Comparison of ENCODE assay signal across 8 mouse cellular contexts in the genomic region with DNA sequence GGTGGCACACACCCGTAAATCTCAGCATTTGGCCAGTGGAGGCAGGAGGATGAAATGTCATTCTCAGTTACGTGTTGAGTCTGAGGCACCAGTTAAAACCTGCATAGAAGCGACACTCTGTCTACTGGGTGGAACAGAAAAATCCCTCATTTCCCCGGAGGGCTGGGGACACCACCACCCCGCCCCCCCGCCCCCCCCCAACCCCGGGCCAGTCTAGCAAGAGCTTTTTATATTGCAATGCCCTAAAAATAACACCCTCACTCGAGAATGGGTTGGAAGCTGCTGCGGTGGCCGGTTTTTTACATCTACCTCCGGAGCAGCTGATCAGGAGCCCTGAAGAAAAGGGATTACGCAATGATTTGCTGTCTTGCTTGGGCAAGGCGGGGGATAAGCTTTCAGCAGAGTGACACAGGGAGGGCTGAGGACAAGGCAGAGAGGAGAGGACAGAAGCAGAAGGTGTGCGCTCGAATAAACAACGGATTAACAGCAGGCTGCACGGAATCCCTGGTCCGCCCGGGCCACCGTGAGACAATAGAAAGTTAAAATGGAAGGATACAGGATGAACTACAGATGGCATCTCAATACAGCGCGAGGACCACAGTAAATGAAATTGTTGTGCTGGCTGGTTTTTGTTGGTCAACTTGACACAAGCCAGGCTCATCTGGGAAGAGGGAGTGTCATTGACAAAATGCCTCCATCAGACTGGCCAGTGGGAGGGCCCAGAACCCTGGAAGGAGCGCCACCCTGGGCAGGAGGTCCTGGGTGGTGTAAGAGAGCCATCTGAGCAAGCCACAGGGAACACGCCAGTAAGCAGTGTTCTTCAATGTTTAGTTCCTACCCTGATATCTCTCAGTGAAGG. TPM values are rescaled to one million over a fixed set of nuclear protein-coding genes. Genes with fewer than 3 reads are reported as not detected.
DNase-seq lines count a peak whose midpoint lies in the region; ATAC-seq lines count a peak whose summit lies in the region.

No protein-coding gene starts in this region.

- H3K4me3 ChIP-seq in liver, embryonic 11.5 days (ENCODE audit: low read depth, low read length): peak overlapping the region; percentile 33
- H3K4me3 ChIP-seq in heart, embryonic 11.5 days (ENCODE audit: low read depth, low read length): peak overlapping the region; percentile 36
- H3K4me3 ChIP-seq in limb, embryonic 13.5 days: peak overlapping the region; percentile 40
- H3K4me3 ChIP-seq in neural tube, embryonic 12.5 days: peak overlapping the region; percentile 17; the same call in 1 of the 2 replicates

- no peaks in the 10 kb centered on the region; the same call in 1 of the 2 replicates for H3K4me1 ChIP-seq in liver, embryonic 11.5 days (replicated peaks; ENCODE audit: control insufficient read depth, insufficient read depth, low read length)
- 0 out of 2 replicates have a peak, but pooled peaks cover 5% of the 10 kb centered on the region for H3K4me1 ChIP-seq in heart, embryonic 11.5 days (ENCODE audit: control insufficient read depth, insufficient read depth, low read length)
- H3K4me1 ChIP-seq in limb, embryonic 13.5 days: peaks cover 9% of the 10 kb centered on the region
- H3K4me1 ChIP-seq in neural tube, embryonic 12.5 days: 0 out of 2 replicates have a peak, but pooled peaks cover 6% of the 10 kb centered on the region

- peak overlapping the region; percentile 67 for H3K4me2 ChIP-seq in liver, embryonic 11.5 days
- peak overlapping the region; percentile 71 for H3K4me2 ChIP-seq in heart, embryonic 11.5 days
- peak overlapping the region; percentile 69 for H3K4me2 ChIP-seq in limb, embryonic 13.5 days (replicated peaks)
- H3K4me2 ChIP-seq in neural tube, embryonic 12.5 days (replicated peaks): peak overlapping the region; percentile 58

- no peak for ATAC-seq in liver, embryonic 11.5 days (replicated peaks; ENCODE audit: low FRiP score)
- 0 out of 2 replicates have a peak, but pooled peaks have one; percentile 55 for ATAC-seq in heart, embryonic 11.5 days (replicated peaks; ENCODE audit: insufficient number of reproducible peaks, low FRiP score, low TSS enrichment)
- 0 out of 2 replicates have a peak, but pooled peaks have one; percentile 32 for ATAC-seq in limb, embryonic 13.5 days (ENCODE audit: low FRiP score, low read depth)
- ATAC-seq in neural tube, embryonic 12.5 days (ENCODE audit: low FRiP score, low read depth): peak; percentile 66; the same call in 1 of the 2 replicates

- no peaks in the 10 kb centered on the region for H3K9me3 ChIP-seq in liver, embryonic 11.5 days (ENCODE audit: control insufficient read depth, low read length)
- H3K9me3 ChIP-seq in heart, embryonic 11.5 days (replicated peaks; ENCODE audit: control insufficient read depth, low read length): no peaks in the 10 kb centered on the region
- H3K9me3 ChIP-seq in limb, embryonic 13.5 days: no peaks in the 10 kb centered on the region; the same call in 1 of the 2 replicates
- H3K9me3 ChIP-seq in neural tube, embryonic 12.5 days: no peaks in the 10 kb centered on the region

- H3K9ac ChIP-seq in liver, embryonic 11.5 days (ENCODE audit: low read depth, low read length): peak overlapping the region; percentile 37; the same call in 1 of the 2 replicates
- H3K9ac ChIP-seq in heart, embryonic 11.5 days (ENCODE audit: low read depth, low read length): peak overlapping the region; percentile 72
- H3K9ac ChIP-seq in limb, embryonic 13.5 days: peak overlapping the region; percentile 50
- H3K9ac ChIP-seq in neural tube, embryonic 12.5 days: peak overlapping the region; percentile 50

- 7% methylated on average over 24 of the region's 24 CpGs for WGBS in liver, embryonic 11.5 days
- 3% methylated on average over 24 of the region's 24 CpGs for WGBS in heart, embryonic 11.5 days (ENCODE audit: insufficient replicate concordance)
- WGBS in limb, embryonic 13.5 days: 5% methylated on average over 24 of the region's 24 CpGs
- WGBS in neural tube, embryonic 12.5 days: 10% methylated on average over 24 of the region's 24 CpGs

- DNase-seq in liver, embryonic 11.5 days (ENCODE audit: low spot score): no peak
- no peak for DNase-seq in liver
- peak; percentile 58 to 68 for DNase-seq in cerebellum, postnatal 36 days
- DNase-seq in spleen, postnatal 36 days (ENCODE audit: low spot score in 2 of 2): no peak
- DNase-seq in testis, postnatal 10 days (ENCODE audit: low spot score): no peak

- no peaks in the 10 kb centered on the region for H3K36me3 ChIP-seq in liver, embryonic 11.5 days (ENCODE audit: control insufficient read depth, insufficient read depth, low read length)
- no peaks in the 10 kb centered on the region for H3K36me3 ChIP-seq in heart, embryonic 11.5 days (ENCODE audit: control insufficient read depth, insufficient read depth, low read length)
- H3K36me3 ChIP-seq in limb, embryonic 13.5 days: no peaks in the 10 kb centered on the region
- no peaks in the 10 kb centered on the region for H3K36me3 ChIP-seq in neural tube, embryonic 12.5 days

- no peak overlapping the region for H3K27ac ChIP-seq in liver, embryonic 11.5 days (ENCODE audit: low read depth, low read length)
- peak overlapping the region; percentile 10; the same call in 1 of the 2 replicates for H3K27ac ChIP-seq in heart, embryonic 11.5 days (ENCODE audit: low read depth, low read length)
- H3K27ac ChIP-seq in limb, embryonic 13.5 days: no peak overlapping the region
- H3K27ac ChIP-seq in neural tube, embryonic 12.5 days: no peak overlapping the region

- H3K27me3 ChIP-seq in liver, embryonic 11.5 days (replicated peaks; ENCODE audit: control insufficient read depth, insufficient read depth, low read length): peaks cover 2% of the 10 kb centered on the region; the same call in 1 of the 2 replicates
- H3K27me3 ChIP-seq in heart, embryonic 11.5 days (ENCODE audit: control insufficient read depth, insufficient read depth, low read length): no peaks in the 10 kb centered on the region
- no peaks in the 10 kb centered on the region for H3K27me3 ChIP-seq in limb, embryonic 13.5 days
- H3K27me3 ChIP-seq in neural tube, embryonic 12.5 days (replicated peaks): no peaks in the 10 kb centered on the region

RNA-seq across cellular contexts. Expression of a gene that starts 15.7 kb away (rescaled TPM):
- 47.3 and 51.8 TPM in 2 replicates for polyA plus RNA-seq in liver, embryonic 11.5 days (2014; fragmentation: Nextera tagmentation; extraction: Ambion mirVana)
- 66.9 and 76.1 TPM in 2 replicates for polyA plus RNA-seq in heart, embryonic 11.5 days (2014; fragmentation: Nextera tagmentation; extraction: Ambion mirVana)
- polyA plus RNA-seq in limb, embryonic 13.5 days (2015; fragmentation: Nextera tagmentation; extraction: Ambion mirVana): 65.7 and 67.8 TPM in 2 replicates
- 147 and 154 TPM in 2 replicates for polyA plus RNA-seq in neural tube, embryonic 12.5 days (2016; fragmentation: Nextera tagmentation; extraction: Ambion mirVana)

RNA-seq across cellular contexts. Expression of a gene that starts 32.9 kb away (rescaled TPM):
- polyA plus RNA-seq in liver, embryonic 11.5 days (2014; fragmentation: Nextera tagmentation; extraction: Ambion mirVana): 52.8 and 57.7 TPM in 2 replicates
- polyA plus RNA-seq in heart, embryonic 11.5 days (2014; fragmentation: Nextera tagmentation; extraction: Ambion mirVana): 37.5 and 40.8 TPM in 2 replicates
- polyA plus RNA-seq in limb, embryonic 13.5 days (2015; fragmentation: Nextera tagmentation; extraction: Ambion mirVana): 75.1 and 75.9 TPM in 2 replicates
- 63.8 and 64.3 TPM in 2 replicates for polyA plus RNA-seq in neural tube, embryonic 12.5 days (2016; fragmentation: Nextera tagmentation; extraction: Ambion mirVana)

RNA-seq across cellular contexts. Expression of a gene that starts 58.0 kb away (rescaled TPM):
- polyA plus RNA-seq in liver, embryonic 11.5 days (2014; fragmentation: Nextera tagmentation; extraction: Ambion mirVana): 36.6 and 40.6 TPM in 2 replicates
- 35.6 and 39.5 TPM in 2 replicates for polyA plus RNA-seq in heart, embryonic 11.5 days (2014; fragmentation: Nextera tagmentation; extraction: Ambion mirVana)
- polyA plus RNA-seq in limb, embryonic 13.5 days (2015; fragmentation: Nextera tagmentation; extraction: Ambion mirVana): 28.9 and 32.0 TPM in 2 replicates
- polyA plus RNA-seq in neural tube, embryonic 12.5 days (2016; fragmentation: Nextera tagmentation; extraction: Ambion mirVana): 22.3 and 24.6 TPM in 2 replicates

Comparison
In these comparisons a context has a peak if more than half of its experiments do, and no peak if none do; other contexts are left out.
1. DNase-seq: peak in cerebellum, postnatal 36 days (2 of 2); none in liver, embryonic 11.5 days (single experiment), liver (single experiment), spleen, postnatal 36 days (0 of 2) and testis, postnatal 10 days (single experiment).
2. Peak in every context shown above with its lines, with median percentiles within 50 percentile points of each other: H3K4me2 ChIP-seq, H3K4me3 ChIP-seq and H3K9ac ChIP-seq.